ENCODE assay signal across 9 mouse cellular contexts in genomic region chr12:117820138-117820858, GRCm38 (mm10). TPM values are rescaled to one million over a fixed set of nuclear protein-coding genes. Genes with fewer than 3 reads are reported as not detected.
DNase-seq lines count a peak whose midpoint lies in the region; ATAC-seq and TF ChIP-seq lines count a peak whose summit lies in the region.
"Had no signal": no experiment of that assay in that cellular context is flagged by ENCODE, and none has a peak within 500 bp of the region (broad histone marks: within the 10 kb centered on the region; RNA-seq: fewer than 3 reads in every experiment).

No protein-coding gene starts in this region.

- H3K9ac ChIP-seq in midbrain, embryonic 13.5 days (replicated peaks) = no peak overlapping the region
- no peak overlapping the region for H3K9ac ChIP-seq in heart, embryonic 11.5 days (ENCODE audit: low read depth, low read length)
- H3K9ac ChIP-seq: liver, embryonic 13.5 days had no signal

- ATAC-seq in midbrain, embryonic 13.5 days = peak; percentile 73
- no peak for ATAC-seq in heart, embryonic 11.5 days (replicated peaks; ENCODE audit: insufficient number of reproducible peaks, low FRiP score, low TSS enrichment)

- no peaks in the 10 kb centered on the region for H3K36me3 ChIP-seq in midbrain, embryonic 13.5 days
- no peaks in the 10 kb centered on the region for H3K36me3 ChIP-seq in heart, embryonic 11.5 days (ENCODE audit: control insufficient read depth, insufficient read depth, low read length)
- H3K36me3 ChIP-seq: liver, embryonic 13.5 days had no signal

- TF ChIP-seq CTCF in layer of hippocampus, adult 2 months (conservative IDR thresholded peaks at IDR 0.05) = peak; percentile 83

- no peak overlapping the region for H3K4me3 ChIP-seq in layer of hippocampus, adult 2 months
- no peak overlapping the region for H3K4me3 ChIP-seq in midbrain, embryonic 13.5 days (replicated peaks)
- H3K4me3 ChIP-seq in heart, embryonic 11.5 days (ENCODE audit: low read depth, low read length) = no peak overlapping the region
- H3K4me3 ChIP-seq: liver, embryonic 13.5 days had no signal

- 57% methylated on average over 4 of the region's 4 CpGs for WGBS in midbrain, embryonic 13.5 days
- WGBS in heart, embryonic 11.5 days (ENCODE audit: insufficient replicate concordance) = 48% methylated on average over 4 of the region's 4 CpGs

- H3K27me3 ChIP-seq in midbrain, embryonic 13.5 days = peaks cover 37% of the 10 kb centered on the region
- H3K27me3 ChIP-seq in heart, embryonic 11.5 days (ENCODE audit: control insufficient read depth, insufficient read depth, low read length) = no peaks in the 10 kb centered on the region
- H3K27me3 ChIP-seq: liver, embryonic 13.5 days had no signal

- no peaks in the 10 kb centered on the region for H3K9me3 ChIP-seq in midbrain, embryonic 13.5 days
- no peaks in the 10 kb centered on the region for H3K9me3 ChIP-seq in heart, embryonic 11.5 days (replicated peaks; ENCODE audit: control insufficient read depth, low read length)
- H3K9me3 ChIP-seq: liver, embryonic 13.5 days had no signal

- H3K4me1 ChIP-seq in midbrain, embryonic 13.5 days (replicated peaks) = no peaks in the 10 kb centered on the region
- no peaks in the 10 kb centered on the region for H3K4me1 ChIP-seq in heart, embryonic 11.5 days (ENCODE audit: control insufficient read depth, insufficient read depth, low read length)
- H3K4me1 ChIP-seq: liver, embryonic 13.5 days had no signal

- no peak for DNase-seq in layer of hippocampus, adult 2 months (ENCODE audit: low spot score in 2 of 2)
- no peak for DNase-seq in layer of hippocampus, adult 8-10 months (ENCODE audit: low spot score in 2 of 2)
- peak; percentile 34 for DNase-seq in Muller cell, postnatal 12 days (ENCODE audit: inconsistent ontology term)
- peak; percentile 48 for DNase-seq in forelimb bud, embryonic 11.5 days (ENCODE audit: low read depth, low spot score)
- no peak for DNase-seq in gastrocnemius, adult 8-10 months (ENCODE audit: low spot score in 2 of 2)
- DNase-seq in testis, postnatal 14 days (ENCODE audit: low spot score) = no peak
- DNase-seq: liver, embryonic 13.5 days had no signal

- no peak overlapping the region for H3K4me2 ChIP-seq in midbrain, embryonic 13.5 days (replicated peaks)
- no peak overlapping the region for H3K4me2 ChIP-seq in heart, embryonic 11.5 days
- H3K4me2 ChIP-seq: liver, embryonic 13.5 days had no signal

- H3K27ac ChIP-seq in layer of hippocampus, adult 2 months = no peak overlapping the region
- no peak overlapping the region for H3K27ac ChIP-seq in midbrain, embryonic 13.5 days
- no peak overlapping the region for H3K27ac ChIP-seq in heart, embryonic 11.5 days (ENCODE audit: low read depth, low read length)
- H3K27ac ChIP-seq: liver, embryonic 13.5 days had no signal

RNA-seq across cellular contexts. Expression of gene Cdca7l, which starts 16.2 kb away (rescaled TPM):
- total RNA-seq in layer of hippocampus, adult 2 months (2021) = 1 to 10 TPM; 1.0 to 1.4 TPM
- total RNA-seq in layer of hippocampus, adult 8-10 months (2022) = 1 to 10 TPM in 3 of 4 experiments, under 1 TPM in 1; 0.81 to 2.7 (median 1.5) TPM
- polyA plus RNA-seq in midbrain, embryonic 13.5 days (2015; fragmentation: Nextera tagmentation; extraction: Ambion mirVana) = 8.6 and 9.7 TPM in 2 replicates
- total RNA-seq in gastrocnemius, adult 8-10 months (2022) = under 1 TPM in 1 of 4 experiments, not detected in 3; 0.10 TPM
- 17.5 and 17.9 TPM in 2 replicates for polyA plus RNA-seq in heart, embryonic 11.5 days (2014; fragmentation: Nextera tagmentation; extraction: Ambion mirVana)

Comparison
In these comparisons a context has a peak if more than half of its experiments do, and no peak if none do; other contexts are left out.
1. DNase-seq: peak in Muller cell, postnatal 12 days (single experiment) and forelimb bud, embryonic 11.5 days (single experiment); none in layer of hippocampus, adult 2 months (0 of 2), layer of hippocampus, adult 8-10 months (0 of 2), gastrocnemius, adult 8-10 months (0 of 2) and testis, postnatal 14 days (single experiment).